Mouse (Mus musculus): ENCODE results near the gene Carf. TPM values are rescaled to one million over a fixed set of nuclear protein-coding genes. Genes with fewer than 3 reads are reported as not detected.
"Not testable (repeated sequence)": the region's sequence is repeated elsewhere in the genome, so short reads cannot be mapped to it uniquely, and the experiment has no call there.

Carf gene
- polyA plus RNA-seq, 2 experiments = 9.0 to 9.4 TPM

GRCm38 (mm10) chr1:60158411-60158810, 60.4 kb downstream of the Carf start:
- H3K27ac ChIP-seq (replicated peaks; ENCODE audit: low read depth, low read length) = no peak overlapping the region
- 28% methylated on average over 3 of the region's 3 CpGs for WGBS
- H3K9me3 ChIP-seq (ENCODE audit: control insufficient read depth, low read length) = no peaks in the 10 kb centered on the region
- H3K9ac ChIP-seq (ENCODE audit: low read depth, low read length, severe bottlenecking) = no peak overlapping the region
- H3K4me1 ChIP-seq (ENCODE audit: control insufficient read depth, insufficient read depth, low read length) = no peaks in the 10 kb centered on the region
- no peaks in the 10 kb centered on the region for H3K27me3 ChIP-seq (ENCODE audit: control insufficient read depth, insufficient read depth, low read length)
- DNase-seq (ENCODE audit: low spot score) (peak; percentile 52), ATAC-seq (ENCODE audit: low FRiP score, low read depth) (peak; percentile 76)
- H3K36me3 ChIP-seq (ENCODE audit: control insufficient read depth, insufficient read depth, low read length) = no peaks in the 10 kb centered on the region
- no peak overlapping the region for H3K4me3 ChIP-seq (replicated peaks; ENCODE audit: low read length)
- no peak for TF ChIP-seq POLR2A (IDR thresholded peaks at IDR 0.05; ENCODE audit: borderline replicate concordance, extremely low read depth, insufficient read depth, insufficient read length)
- no peak overlapping the region for H3K4me2 ChIP-seq (replicated peaks; ENCODE audit: low read depth, low read length, severe bottlenecking)

GRCm38 (mm10) chr1:60163676-60164075, 65.6 kb downstream of the Carf start:
- no peak for TF ChIP-seq POLR2A (IDR thresholded peaks at IDR 0.05; ENCODE audit: borderline replicate concordance, extremely low read depth, insufficient read depth, insufficient read length)
- Histone ChIP-seq H3K4me3 (replicated peaks; ENCODE audit: low read length) (no peak overlapping the region), H3K9ac (ENCODE audit: low read depth, low read length, severe bottlenecking) (no peak overlapping the region), H3K9me3 (ENCODE audit: control insufficient read depth, low read length) (no peaks in the 10 kb centered on the region), H3K36me3 (ENCODE audit: control insufficient read depth, insufficient read depth, low read length) (no peaks in the 10 kb centered on the region), H3K4me1 (ENCODE audit: control insufficient read depth, insufficient read depth, low read length) (no peaks in the 10 kb centered on the region), H3K27ac (replicated peaks; ENCODE audit: low read depth, low read length) (no peak overlapping the region), H3K4me2 (replicated peaks; ENCODE audit: low read depth, low read length, severe bottlenecking) (no peak overlapping the region), H3K27me3 (ENCODE audit: control insufficient read depth, insufficient read depth, low read length) (no peaks in the 10 kb centered on the region)
- 87% methylated on average over 3 of the region's 3 CpGs for WGBS
- DNase-seq (ENCODE audit: low spot score) (no peak), ATAC-seq (ENCODE audit: low FRiP score, low read depth) (no peak)

DNA sequence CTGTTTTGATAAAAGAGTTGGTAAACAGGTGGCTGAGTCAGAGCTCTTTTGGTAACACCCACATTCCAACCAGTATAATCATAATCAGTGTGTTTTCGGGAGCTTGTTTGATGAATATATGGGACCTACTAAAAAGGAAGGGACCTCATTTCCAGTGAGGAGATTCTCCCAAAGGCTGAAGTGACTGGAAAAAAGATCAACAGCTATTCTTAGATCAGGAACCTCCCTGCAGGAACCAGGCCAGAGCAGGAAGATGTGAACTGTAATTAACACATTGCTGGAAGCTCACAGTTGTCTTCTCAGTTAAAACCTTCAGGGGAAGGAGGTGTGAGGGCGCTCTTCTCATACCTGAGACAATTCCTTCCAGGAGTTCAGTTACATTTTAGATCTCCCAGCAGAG, 71.6 kb downstream of the Carf start:
- Histone ChIP-seq H3K4me2 (replicated peaks; ENCODE audit: low read depth, low read length, severe bottlenecking) (no peak overlapping the region), H3K27me3 (ENCODE audit: control insufficient read depth, insufficient read depth, low read length) (no peaks in the 10 kb centered on the region), H3K9me3 (ENCODE audit: control insufficient read depth, low read length) (no peaks in the 10 kb centered on the region), H3K27ac (replicated peaks; ENCODE audit: low read depth, low read length) (no peak overlapping the region), H3K4me3 (replicated peaks; ENCODE audit: low read length) (no peak overlapping the region), H3K9ac (ENCODE audit: low read depth, low read length, severe bottlenecking) (no peak overlapping the region), H3K4me1 (ENCODE audit: control insufficient read depth, insufficient read depth, low read length) (no peaks in the 10 kb centered on the region), H3K36me3 (ENCODE audit: control insufficient read depth, insufficient read depth, low read length) (no peaks in the 10 kb centered on the region)
- ATAC-seq (ENCODE audit: low FRiP score, low read depth) = no peak
- no peak for TF ChIP-seq POLR2A (IDR thresholded peaks at IDR 0.05; ENCODE audit: borderline replicate concordance, extremely low read depth, insufficient read depth, insufficient read length)
- DNase-seq (ENCODE audit: low spot score) = no peak
- 79% methylated on average over 2 of the region's 2 CpGs for WGBS

DNA sequence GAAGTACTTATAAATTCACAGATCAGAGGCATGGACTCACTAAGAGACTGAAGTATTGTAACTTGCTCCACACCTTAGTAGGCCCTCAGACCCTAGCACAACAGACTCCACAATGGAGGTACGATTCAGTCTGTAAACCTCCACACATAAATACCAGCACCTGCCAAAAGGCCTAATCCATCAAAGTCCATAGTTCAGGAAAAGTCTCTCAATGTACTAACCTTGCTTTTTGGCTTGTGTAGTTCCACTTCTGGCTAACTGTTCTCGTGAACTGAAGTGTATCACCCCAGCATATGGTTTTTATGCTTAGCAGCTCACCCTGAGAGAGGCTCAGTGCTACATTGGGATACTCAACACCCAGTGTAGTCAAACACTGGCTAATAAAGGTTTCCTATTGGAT, 72.2 kb downstream of the Carf start:
- no peak for ATAC-seq (ENCODE audit: low FRiP score, low read depth)
- no peaks in the 10 kb centered on the region for H3K27me3 ChIP-seq (ENCODE audit: control insufficient read depth, insufficient read depth, low read length)
- no peak overlapping the region for H3K9ac ChIP-seq (ENCODE audit: low read depth, low read length, severe bottlenecking)
- WGBS = 63% methylated on average over 2 of the region's 2 CpGs
- no peak for TF ChIP-seq POLR2A (IDR thresholded peaks at IDR 0.05; ENCODE audit: borderline replicate concordance, extremely low read depth, insufficient read depth, insufficient read length)
- H3K4me1 ChIP-seq (ENCODE audit: control insufficient read depth, insufficient read depth, low read length) = no peaks in the 10 kb centered on the region
- H3K27ac ChIP-seq (replicated peaks; ENCODE audit: low read depth, low read length) = no peak overlapping the region
- no peak overlapping the region for H3K4me2 ChIP-seq (replicated peaks; ENCODE audit: low read depth, low read length, severe bottlenecking)
- DNase-seq (ENCODE audit: low spot score) = no peak
- H3K36me3 ChIP-seq (ENCODE audit: control insufficient read depth, insufficient read depth, low read length) = no peaks in the 10 kb centered on the region
- no peaks in the 10 kb centered on the region for H3K9me3 ChIP-seq (ENCODE audit: control insufficient read depth, low read length)
- no peak overlapping the region for H3K4me3 ChIP-seq (replicated peaks; ENCODE audit: low read length)

GRCm38 (mm10) chr1:60173119-60173518, 75.1 kb downstream of the Carf start:
- H3K4me1 ChIP-seq (ENCODE audit: control insufficient read depth, insufficient read depth, low read length) = no peaks in the 10 kb centered on the region
- ATAC-seq (ENCODE audit: low FRiP score, low read depth) (no peak), DNase-seq (ENCODE audit: low spot score) (no peak)
- no peak overlapping the region for H3K9ac ChIP-seq (ENCODE audit: low read depth, low read length, severe bottlenecking)
- no peak overlapping the region for H3K4me3 ChIP-seq (replicated peaks; ENCODE audit: low read length)
- H3K27ac ChIP-seq (replicated peaks; ENCODE audit: low read depth, low read length) = no peak overlapping the region
- no peaks in the 10 kb centered on the region for H3K36me3 ChIP-seq (ENCODE audit: control insufficient read depth, insufficient read depth, low read length)
- 82% methylated on average over 3 of the region's 3 CpGs for WGBS
- H3K27me3 ChIP-seq (ENCODE audit: control insufficient read depth, insufficient read depth, low read length) = no peaks in the 10 kb centered on the region
- no peak for TF ChIP-seq POLR2A (IDR thresholded peaks at IDR 0.05; ENCODE audit: borderline replicate concordance, extremely low read depth, insufficient read depth, insufficient read length)
- H3K4me2 ChIP-seq (replicated peaks; ENCODE audit: low read depth, low read length, severe bottlenecking) = no peak overlapping the region
- H3K9me3 ChIP-seq (ENCODE audit: control insufficient read depth, low read length) = no peaks in the 10 kb centered on the region

- not testable (repeated sequence) for H3K36me3 ChIP-seq (ENCODE audit: control insufficient read depth, insufficient read depth, low read length); H3K4me2 ChIP-seq (replicated peaks; ENCODE audit: low read depth, low read length, severe bottlenecking); H3K9me3 ChIP-seq (ENCODE audit: control insufficient read depth, low read length); H3K4me3 ChIP-seq (replicated peaks; ENCODE audit: low read length); H3K27ac ChIP-seq (replicated peaks; ENCODE audit: low read depth, low read length); H3K27me3 ChIP-seq (ENCODE audit: control insufficient read depth, insufficient read depth, low read length); DNase-seq (ENCODE audit: low spot score); ATAC-seq (ENCODE audit: low FRiP score, low read depth); H3K9ac ChIP-seq (ENCODE audit: low read depth, low read length, severe bottlenecking); H3K4me1 ChIP-seq (ENCODE audit: control insufficient read depth, insufficient read depth, low read length)
- WGBS = 73% methylated on average over 1 of the region's 1 CpGs
Observed at GRCm38 (mm10) chr1:60177814-60178213, 79.8 kb downstream of the Carf start.

All from limb, embryonic 14.5 days (tissue).